ENCODE assay signal across 20 mouse cellular contexts in the genomic region with DNA sequence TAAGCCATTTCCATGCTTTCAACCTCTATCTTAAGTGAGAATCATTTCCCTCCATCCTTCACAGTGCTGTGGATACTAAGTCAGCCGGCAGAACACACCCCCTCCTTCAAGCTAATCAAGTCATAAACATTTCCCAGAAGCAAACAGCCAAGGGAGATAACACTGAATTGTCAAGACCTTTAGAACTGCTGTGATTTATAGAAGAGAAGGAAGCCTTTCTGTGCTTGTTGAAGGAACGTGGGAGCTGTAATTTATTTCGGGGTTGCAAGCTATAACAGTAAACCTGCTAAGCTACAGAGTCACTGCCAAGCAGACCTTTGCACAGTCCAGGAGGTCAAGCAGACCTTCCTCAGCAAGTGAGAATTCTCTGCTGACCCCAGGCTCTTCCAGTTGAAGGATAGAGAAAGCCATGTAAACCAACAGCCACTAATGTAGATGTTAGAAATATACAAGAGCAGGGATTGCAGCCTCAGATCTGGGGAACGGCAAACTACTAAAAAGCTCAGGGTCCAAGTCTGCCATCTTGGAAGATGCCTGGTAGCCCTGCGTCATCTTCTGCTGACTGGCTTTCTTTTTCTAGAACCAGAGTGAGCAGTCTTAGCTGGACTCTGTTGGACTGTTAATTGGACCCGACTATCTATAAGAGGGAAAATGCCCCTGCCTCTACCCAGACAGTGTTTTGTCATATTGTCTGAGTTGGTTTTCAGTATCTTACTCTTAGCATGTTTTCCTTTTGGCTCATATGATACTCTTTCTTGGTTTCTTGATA.
DNase-seq lines count a peak whose midpoint lies in the region; ATAC-seq and TF ChIP-seq lines count a peak whose summit lies in the region.
"Had no signal": no experiment of that assay in that cellular context is flagged by ENCODE, and none has a peak within 500 bp of the region (broad histone marks: within the 10 kb centered on the region; RNA-seq: fewer than 3 reads in every experiment).

No protein-coding gene starts in this region.

- no peaks in the 10 kb centered on the region for H3K36me3 ChIP-seq in lung, embryonic 14.5 days (ENCODE audit: insufficient read depth)
- H3K36me3 ChIP-seq in kidney, adult 2 months (ENCODE audit: control insufficient read depth, insufficient read depth, low read length), result no peaks in the 10 kb centered on the region
- H3K36me3 ChIP-seq in small intestine, adult 2 months (ENCODE audit: control insufficient read depth, insufficient read depth, low read length), result no peaks in the 10 kb centered on the region
- H3K36me3 ChIP-seq: embryonic facial prominence, embryonic 12.5 days; forebrain, embryonic 15.5 days; heart, embryonic 12.5 days had no signal

- no peaks in the 10 kb centered on the region for H3K9me3 ChIP-seq in lung, embryonic 14.5 days (ENCODE audit: low read depth, low read length)
- H3K9me3 ChIP-seq: embryonic facial prominence, embryonic 12.5 days; forebrain, embryonic 15.5 days; heart, embryonic 12.5 days had no signal

- no peak for TF ChIP-seq CTCF in lung, embryonic 14.5 days (IDR thresholded peaks at IDR 0.05; ENCODE audit: low read depth)
- TF ChIP-seq CTCF in kidney, adult 2 months (conservative IDR thresholded peaks at IDR 0.05; ENCODE audit: insufficient read depth, insufficient read length, low read depth, low read length), result no peak
- no peak for TF ChIP-seq CTCF in small intestine, adult 2 months (IDR thresholded peaks at IDR 0.05; ENCODE audit: extremely low read depth, insufficient read length, insufficient replicate concordance, low read depth, low read length)
- TF ChIP-seq CTCF in cerebellum, adult 2 months (IDR thresholded peaks at IDR 0.05; ENCODE audit: borderline replicate concordance, insufficient read depth, low read depth, low read length), result no peak

- H3K27ac ChIP-seq in lung, embryonic 14.5 days (ENCODE audit: low read depth), result 0 out of 2 replicates have a peak overlapping the region, but pooled peaks have one; percentile 7
- 0 out of 2 replicates have a peak overlapping the region, but pooled peaks have one; percentile 8 for H3K27ac ChIP-seq in kidney, adult 2 months (ENCODE audit: insufficient read depth, low read depth, low read length)
- H3K27ac ChIP-seq in small intestine, adult 2 months (ENCODE audit: insufficient read depth, low read depth, low read length), result peak overlapping the region; percentile 69
- H3K27ac ChIP-seq in cerebellum, adult 2 months (ENCODE audit: insufficient read depth, low read length), result no peak overlapping the region
- H3K27ac ChIP-seq: embryonic facial prominence, embryonic 12.5 days; forebrain, embryonic 15.5 days had no signal

- no peak for TF ChIP-seq POLR2A in kidney, adult 2 months (IDR thresholded peaks at IDR 0.05; ENCODE audit: low read depth, low read length)
- no peak for TF ChIP-seq POLR2A in small intestine, adult 2 months (IDR thresholded peaks at IDR 0.05; ENCODE audit: low read depth, low read length)
- TF ChIP-seq POLR2A in cerebellum, adult 2 months (IDR thresholded peaks at IDR 0.05; ENCODE audit: borderline replicate concordance, insufficient read depth, low read length), result no peak

- peak; percentile 36 for DNase-seq in lung, embryonic 14.5 days
- no peak for DNase-seq in lung, adult 18-20 months
- peak; percentile 72 for DNase-seq in kidney, adult 2 months
- peak; percentile 41 for DNase-seq in kidney, postnatal 14 days
- DNase-seq in testis, postnatal 10 days (ENCODE audit: low spot score), result no peak
- no peak for DNase-seq in cerebellum, adult 2 months
- no peak for DNase-seq in frontal cortex, postnatal 36 days (ENCODE audit: low spot score in 2 of 2)
- DNase-seq: adrenal gland, postnatal 10 days; B cell, adult 2 months; cerebellum, adult 18-20 months; heart, postnatal 36 days; liver; retina, postnatal 1 day; right cerebral cortex, postnatal 4 days had no signal

- no peak overlapping the region for H3K4me3 ChIP-seq in lung, embryonic 14.5 days (ENCODE audit: low read depth, low read length)
- no peak overlapping the region for H3K4me3 ChIP-seq in kidney, adult 2 months (ENCODE audit: insufficient read depth, low read depth, low read length)
- H3K4me3 ChIP-seq in small intestine, adult 2 months (ENCODE audit: low read depth, low read length), result no peak overlapping the region
- no peak overlapping the region for H3K4me3 ChIP-seq in cerebellum, adult 2 months (replicated peaks; ENCODE audit: insufficient read depth, low read depth, low read length)
- H3K4me3 ChIP-seq: embryonic facial prominence, embryonic 12.5 days; forebrain, embryonic 15.5 days; heart, embryonic 12.5 days had no signal

- no peak overlapping the region for H3K4me2 ChIP-seq in lung, embryonic 14.5 days
- H3K4me2 ChIP-seq: embryonic facial prominence, embryonic 12.5 days; forebrain, embryonic 15.5 days; heart, embryonic 12.5 days had no signal

- 46% methylated on average over 6 of the region's 6 CpGs for WGBS in lung, embryonic 14.5 days
- WGBS in kidney, adult 2 months, result 40% methylated on average over 6 of the region's 6 CpGs
- WGBS in small intestine, adult 2 months, result 22% methylated on average over 6 of the region's 6 CpGs
- WGBS in cerebellum, adult 2 months, result 87% methylated on average over 6 of the region's 6 CpGs

- no peak overlapping the region for H3K9ac ChIP-seq in lung, embryonic 14.5 days
- H3K9ac ChIP-seq: embryonic facial prominence, embryonic 12.5 days; forebrain, embryonic 15.5 days; heart, embryonic 12.5 days had no signal

- peaks cover 14% of the 10 kb centered on the region for H3K4me1 ChIP-seq in lung, embryonic 14.5 days (ENCODE audit: insufficient read depth)
- H3K4me1 ChIP-seq in kidney, adult 2 months (ENCODE audit: control insufficient read depth, insufficient read depth, low read length), result peaks cover 4% of the 10 kb centered on the region; the same call in 1 of the 2 replicates
- peaks cover 33% of the 10 kb centered on the region; the same call in 1 of the 2 replicates for H3K4me1 ChIP-seq in small intestine, adult 2 months (ENCODE audit: control insufficient read depth, insufficient read depth, insufficient read length, low read length)
- H3K4me1 ChIP-seq in cerebellum, adult 2 months (ENCODE audit: control insufficient read depth, insufficient read depth, low read length), result no peaks in the 10 kb centered on the region

- H3K27me3 ChIP-seq in lung, embryonic 14.5 days (ENCODE audit: insufficient read depth, low read length), result no peaks in the 10 kb centered on the region
- no peaks in the 10 kb centered on the region for H3K27me3 ChIP-seq in kidney, adult 2 months (replicated peaks; ENCODE audit: control insufficient read depth, insufficient read depth, low read length)
- H3K27me3 ChIP-seq in small intestine, adult 2 months (ENCODE audit: control insufficient read depth, insufficient read depth, low read length), result no peaks in the 10 kb centered on the region
- H3K27me3 ChIP-seq in cerebellum, adult 2 months (ENCODE audit: control insufficient read depth, insufficient read depth, low read length), result no peaks in the 10 kb centered on the region
- H3K27me3 ChIP-seq: embryonic facial prominence, embryonic 12.5 days; forebrain, embryonic 15.5 days; heart, embryonic 12.5 days had no signal

- ATAC-seq in lung, embryonic 14.5 days (ENCODE audit: insufficient read depth), result peak; percentile 57
- ATAC-seq: forebrain, embryonic 15.5 days; hindbrain, embryonic 16.5 days; lung, postnatal 0 days had no signal

Comparison
In these comparisons a context has a peak if more than half of its experiments do, and no peak if none do; other contexts are left out.
1. DNase-seq: peak in lung, embryonic 14.5 days (single experiment), kidney, adult 2 months (single experiment) and kidney, postnatal 14 days (single experiment); none in lung, adult 18-20 months (0 of 2), testis, postnatal 10 days (single experiment), cerebellum, adult 2 months (0 of 2) and frontal cortex, postnatal 36 days (0 of 2).